Mouse (Mus musculus) hindbrain, embryonic 15.5 days (tissue): ENCODE measurements around the gene Parp9. TPM values are rescaled to one million over a fixed set of nuclear protein-coding genes. Genes with fewer than 3 reads are reported as not detected.
A peak's percentile ranks its signal among the peaks of the same experiment; 100 is the strongest.
"Not testable (repeated sequence)": the region's sequence is repeated elsewhere in the genome, so short reads cannot be mapped to it uniquely, and the experiment has no call there.

Source experiments
- ATAC-seq: fragments of 200-750 bp; cut with Nextera tagmentation; 2 replicates; pipeline ENCODE4 v1.8.0; 2017; ENCODE audit warnings: low read depth, moderate number of reproducible peaks, moderate TSS enrichment; ENCODE audit not compliant: low FRiP score
- H3K27ac ChIP-seq: fragments of 300-500 bp; sonication (generic); replicated peaks from 2 replicates; pipeline ENCODE4 v1.5.1; 2015; ENCODE audit warnings: mild to moderate bottlenecking, inconsistent platforms
- H3K27me3 ChIP-seq: fragments of 300-500 bp; sonication (generic); 2 replicates; pipeline ENCODE4 v1.6.1; 2015; ENCODE audit warnings: control low read depth, inconsistent platforms
- H3K36me3 ChIP-seq: fragments of 300-500 bp; sonication (generic); 2 replicates; pipeline ENCODE4 v1.6.1; 2015; ENCODE audit warnings: control low read depth, inconsistent platforms
- H3K4me1 ChIP-seq: fragments of 300-500 bp; sonication (generic); replicated peaks from 2 replicates; pipeline ENCODE4 v1.6.1; 2015; ENCODE audit warnings: control low read depth, inconsistent platforms
- H3K4me2 ChIP-seq: fragments of 300-500 bp; sonication (generic); 2 replicates; pipeline ENCODE4 v1.6.1; 2015; ENCODE audit warnings: moderate library complexity, mild to moderate bottlenecking, inconsistent platforms
- H3K4me3 ChIP-seq: fragments of 300-500 bp; sonication (generic); 2 replicates; pipeline ENCODE4 v1.5.1; 2015; ENCODE audit warnings: mild to moderate bottlenecking, inconsistent platforms
- H3K9ac ChIP-seq: fragments of 300-500 bp; sonication (generic); 2 replicates; pipeline ENCODE4 v1.6.1; 2015; ENCODE audit warnings: inconsistent platforms
- H3K9me3 ChIP-seq: fragments of 300-500 bp; sonication (generic); 2 replicates; pipeline ENCODE4 v1.6.1; 2016; ENCODE audit warnings: control low read depth, inconsistent platforms
- WGBS: fragments of 180-500 bp; shearing (Covaris S2); methylation state at CpG from one replicate; pipeline ENCODE4 v1.1.7; 2015; 5-methylcytosine and 5-hydroxymethylcytosine counted together
- polyA plus RNA-seq: library from polyadenylated mRNA; unstranded; fragments of >200 nt; fragmentation: Nextera tagmentation; extraction: Ambion mirVana; gene quantifications from 2 replicates; pipeline ENCODE4 v1.2.1, GENCODE M21; 2015

Parp9 gene
- 1.8 and 2.8 TPM in 2 replicates for polyA plus RNA-seq

- H3K4me3 ChIP-seq = peak within 1 kb of the TSS; percentile 49
- no peak within 1 kb of the TSS for H3K27ac ChIP-seq
- peak within 1 kb of the TSS; percentile 89 for H3K4me2 ChIP-seq
- ATAC-seq = peak; percentile 48; the same call in 1 of the 2 replicates
- WGBS = 2% methylated on average over 52 of the region's 52 CpGs
- no peaks in the 10 kb centered on the region for H3K36me3 ChIP-seq
- H3K9me3 ChIP-seq = no peaks in the 10 kb centered on the region
- peaks cover 12% of the 10 kb centered on the region for H3K4me1 ChIP-seq
- peak within 1 kb of the TSS; percentile 47 for H3K9ac ChIP-seq
- peaks cover 11% of the 10 kb centered on the region; the same call in 1 of the 2 replicates for H3K27me3 ChIP-seq
Measured at GRCm38 (mm10) chr16:35938211-35939151, at the start of gene Parp9, which contains the start of gene Dtx3l. Parp9 (plus strand) TSS chr16:35938470. Dtx3l (minus strand) TSS chr16:35939151.

DNA sequence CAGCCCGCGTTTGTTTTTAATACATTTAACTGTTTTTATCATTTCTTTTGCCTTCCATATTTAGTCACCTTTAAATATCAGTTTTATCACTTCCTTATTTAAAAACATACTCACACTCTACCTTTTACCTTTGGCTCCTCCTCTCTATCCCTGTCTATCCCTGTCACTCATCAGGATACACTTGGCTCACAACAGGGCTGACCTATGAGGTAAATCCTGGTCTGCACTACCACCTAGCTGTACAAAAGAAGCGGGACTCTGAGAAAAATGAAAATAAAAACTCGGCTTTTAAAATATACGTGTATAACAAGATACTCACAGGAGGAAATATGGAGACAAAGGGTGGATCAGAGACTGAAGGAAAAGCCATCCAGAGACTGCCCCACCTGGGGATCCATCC lies 49.4 kb upstream of the Parp9 start:
- Histone ChIP-seq H3K4me3 (no peak overlapping the region), H3K27ac (no peak overlapping the region), H3K9ac (no peak overlapping the region), H3K36me3 (no peaks in the 10 kb centered on the region), H3K4me1 (no peaks in the 10 kb centered on the region), H3K4me2 (no peak overlapping the region), H3K9me3 (no peaks in the 10 kb centered on the region), H3K27me3 (no peaks in the 10 kb centered on the region)
- ATAC-seq = no peak
- WGBS = 94% methylated on average over 5 of the region's 5 CpGs

GRCm38 (mm10) chr16:35890645-35891044 lies 47.6 kb upstream of the Parp9 start:
- WGBS = 66% methylated on average over 3 of the region's 3 CpGs
- H3K9ac ChIP-seq = no peak overlapping the region
- H3K4me2 ChIP-seq = no peak overlapping the region
- no peak overlapping the region for H3K4me3 ChIP-seq
- no peaks in the 10 kb centered on the region for H3K36me3 ChIP-seq
- ATAC-seq = no peak
- no peaks in the 10 kb centered on the region for H3K27me3 ChIP-seq
- H3K27ac ChIP-seq = no peak overlapping the region
- no peaks in the 10 kb centered on the region for H3K4me1 ChIP-seq
- H3K9me3 ChIP-seq = no peaks in the 10 kb centered on the region

- H3K27ac ChIP-seq, ATAC-seq, H3K36me3 ChIP-seq, H3K27me3 ChIP-seq, H3K9ac ChIP-seq, H3K9me3 ChIP-seq, H3K4me2 ChIP-seq, H3K4me1 ChIP-seq, H3K4me3 ChIP-seq: not testable (repeated sequence)
- WGBS = 75% methylated on average over 5 of the region's 5 CpGs
Measured at GRCm38 (mm10) chr16:35891603-35892002, 46.7 kb upstream of the Parp9 start.

- no peaks in the 10 kb centered on the region for H3K36me3 ChIP-seq
- no peaks in the 10 kb centered on the region for H3K4me1 ChIP-seq
- no peak overlapping the region for H3K4me2 ChIP-seq
- no peak for ATAC-seq
- no peak overlapping the region for H3K9ac ChIP-seq
- H3K4me3 ChIP-seq = no peak overlapping the region
- no peaks in the 10 kb centered on the region for H3K27me3 ChIP-seq
- WGBS = 48% methylated on average over 6 of the region's 6 CpGs
- no peak overlapping the region for H3K27ac ChIP-seq
- H3K9me3 ChIP-seq = peaks cover 9% of the 10 kb centered on the region; the same call in 1 of the 2 replicates
Measured at GRCm38 (mm10) chr16:35894997-35895396, 43.3 kb upstream of the Parp9 start.

DNA sequence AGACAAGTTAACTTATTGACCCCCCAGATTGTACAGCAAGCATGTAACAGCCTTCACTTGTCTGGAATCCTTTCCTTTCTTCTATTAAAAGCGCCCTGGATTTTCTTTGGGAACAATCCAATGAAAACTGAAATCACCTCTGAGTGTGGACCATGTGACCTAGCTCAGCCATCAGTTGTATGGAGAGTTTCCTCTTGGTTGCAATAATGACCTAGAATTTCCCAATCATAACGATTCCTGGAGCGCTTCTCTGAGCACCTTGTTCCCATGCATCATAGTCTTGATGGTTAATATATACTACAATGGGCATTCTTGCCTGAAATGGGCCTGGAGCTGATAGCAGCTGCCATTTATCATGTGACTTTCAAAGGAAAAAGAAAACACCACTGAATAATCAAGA lies 37.7 kb upstream of the Parp9 start:
- 87% methylated on average over 3 of the region's 3 CpGs for WGBS

DNA sequence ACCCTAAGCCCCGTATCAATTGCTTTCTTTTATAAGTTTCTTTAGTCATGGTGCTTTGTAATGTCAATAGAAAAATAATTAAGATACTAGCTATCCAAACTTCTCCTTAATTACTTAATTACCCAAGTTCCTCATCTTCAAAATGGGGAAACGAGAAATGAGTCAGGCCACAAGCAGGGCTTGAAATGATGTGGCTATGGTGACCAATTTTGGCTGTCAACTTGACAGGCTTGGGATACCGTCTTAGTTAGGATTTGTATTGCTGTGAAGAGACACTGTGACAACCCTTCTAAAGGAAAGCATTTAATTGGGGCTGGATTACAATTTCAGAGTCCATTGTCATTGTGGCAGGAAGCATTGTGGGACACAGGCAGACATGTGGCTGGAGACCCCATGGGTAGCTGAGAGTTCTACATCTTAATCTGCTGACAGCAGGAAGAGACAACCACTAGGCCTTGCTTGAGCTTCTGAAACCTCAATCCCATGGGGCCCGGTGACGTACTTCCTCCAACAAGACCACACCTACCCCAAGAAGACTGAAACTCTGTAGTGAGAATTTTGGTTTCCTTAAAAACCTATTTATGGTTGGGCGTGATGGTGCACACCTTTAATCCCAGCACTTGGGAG lies 35.1 kb upstream of the Parp9 start:
- Histone ChIP-seq H3K27ac (no peak overlapping the region), H3K27me3 (no peaks in the 10 kb centered on the region), H3K9ac (no peak overlapping the region), H3K36me3 (no peaks in the 10 kb centered on the region), H3K4me3 (no peak overlapping the region), H3K9me3 (no peaks in the 10 kb centered on the region), H3K4me2 (no peak overlapping the region), H3K4me1 (no peaks in the 10 kb centered on the region)
- WGBS = 84% methylated on average over 6 of the region's 6 CpGs
- ATAC-seq = no peak

More for the DNA sequence above, 37.7 kb upstream of the Parp9 start:
- no peak for ATAC-seq
- H3K9me3 ChIP-seq = peaks cover 9% of the 10 kb centered on the region; the same call in 1 of the 2 replicates
- H3K36me3 ChIP-seq = no peaks in the 10 kb centered on the region
- no peak overlapping the region for H3K27ac ChIP-seq
- H3K4me1 ChIP-seq = no peaks in the 10 kb centered on the region
- H3K9ac ChIP-seq = no peak overlapping the region
- H3K4me2 ChIP-seq = no peak overlapping the region
- H3K27me3 ChIP-seq = no peaks in the 10 kb centered on the region
- H3K4me3 ChIP-seq = no peak overlapping the region

GRCm38 (mm10) chr16:35904121-35904736 lies 34.0 kb upstream of the Parp9 start:
- no peak overlapping the region for H3K4me2 ChIP-seq
- H3K9ac ChIP-seq = no peak overlapping the region
- no peaks in the 10 kb centered on the region for H3K36me3 ChIP-seq
- 73% methylated on average over 4 of the region's 4 CpGs for WGBS
- H3K4me3 ChIP-seq = no peak overlapping the region
- no peak for ATAC-seq
- H3K9me3 ChIP-seq = no peaks in the 10 kb centered on the region
- no peaks in the 10 kb centered on the region for H3K27me3 ChIP-seq
- no peak overlapping the region for H3K27ac ChIP-seq
- no peaks in the 10 kb centered on the region for H3K4me1 ChIP-seq

DNA sequence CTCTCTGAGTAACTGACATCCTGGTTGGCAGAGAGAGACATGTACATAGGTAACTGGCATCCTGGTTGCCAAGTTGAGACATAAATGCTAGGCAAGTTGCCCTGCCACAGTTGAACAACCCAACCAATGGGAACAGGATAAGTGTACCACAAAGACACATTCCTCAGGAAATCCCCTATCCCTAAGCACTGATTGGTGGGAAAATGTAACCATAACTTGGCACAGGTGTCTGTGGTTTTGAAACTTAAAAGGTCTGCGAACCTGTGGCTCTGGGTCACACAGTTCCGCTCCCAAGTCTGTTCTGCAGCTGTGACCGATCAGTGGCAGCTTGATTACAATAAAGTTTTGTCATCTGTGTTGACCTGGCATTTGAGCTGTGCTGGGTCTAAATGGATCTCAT lies 32.9 kb upstream of the Parp9 start:
- H3K4me1 ChIP-seq = no peaks in the 10 kb centered on the region
- no peak overlapping the region for H3K9ac ChIP-seq
- no peak overlapping the region for H3K4me3 ChIP-seq
- no peaks in the 10 kb centered on the region for H3K36me3 ChIP-seq
- H3K9me3 ChIP-seq = no peaks in the 10 kb centered on the region
- ATAC-seq = no peak
- WGBS = 93% methylated on average over 3 of the region's 3 CpGs
- no peaks in the 10 kb centered on the region for H3K27me3 ChIP-seq
- H3K4me2 ChIP-seq = no peak overlapping the region
- no peak overlapping the region for H3K27ac ChIP-seq

DNA sequence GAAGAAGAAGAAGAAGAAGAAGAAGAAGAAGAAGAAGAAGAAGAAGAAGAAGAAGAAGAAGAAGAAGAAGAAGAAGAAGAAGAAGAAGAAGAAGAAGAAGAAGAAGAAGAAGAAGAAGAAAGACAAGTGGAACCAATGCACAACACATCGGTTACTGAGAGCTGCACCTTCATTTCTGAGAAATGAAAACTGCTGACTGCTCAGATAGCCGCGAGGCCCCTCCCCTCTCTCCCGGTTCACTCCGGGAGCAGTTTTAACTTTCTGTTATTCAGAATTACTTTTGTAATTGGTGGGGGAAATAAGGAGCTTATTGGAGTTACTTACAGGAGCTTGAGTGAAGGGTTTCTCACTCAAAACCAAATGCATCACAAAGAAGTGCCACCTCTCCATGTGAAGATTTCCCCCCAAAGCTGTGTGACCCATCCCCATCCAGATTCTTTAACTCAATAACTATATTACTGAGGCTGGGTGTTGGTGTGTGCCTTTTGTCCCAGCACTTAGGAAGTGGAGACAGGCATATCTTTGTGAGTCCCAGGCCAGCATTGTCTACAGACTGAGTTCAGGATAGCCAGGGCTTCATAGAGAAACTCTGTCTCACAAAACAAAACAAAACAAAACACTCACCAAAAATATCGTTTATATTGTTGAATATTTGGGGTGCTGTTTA lies 32.3 kb upstream of the Parp9 start:
- no peak overlapping the region for H3K27ac ChIP-seq
- no peak overlapping the region for H3K4me3 ChIP-seq
- no peaks in the 10 kb centered on the region for H3K27me3 ChIP-seq
- no peak for ATAC-seq
- no peak overlapping the region for H3K4me2 ChIP-seq
- H3K9ac ChIP-seq = no peak overlapping the region
- WGBS = 81% methylated on average over 6 of the region's 6 CpGs
- no peaks in the 10 kb centered on the region for H3K36me3 ChIP-seq
- H3K9me3 ChIP-seq = no peaks in the 10 kb centered on the region
- H3K4me1 ChIP-seq = no peaks in the 10 kb centered on the region

- no peak overlapping the region for H3K4me2 ChIP-seq
- H3K36me3 ChIP-seq = no peaks in the 10 kb centered on the region
- no peaks in the 10 kb centered on the region for H3K9me3 ChIP-seq
- no peak overlapping the region for H3K9ac ChIP-seq
- H3K27me3 ChIP-seq = no peaks in the 10 kb centered on the region
- no peak overlapping the region for H3K27ac ChIP-seq
- no peak overlapping the region for H3K4me3 ChIP-seq
- no peak for ATAC-seq
- H3K4me1 ChIP-seq = no peaks in the 10 kb centered on the region
- 67% methylated on average over 7 of the region's 7 CpGs for WGBS
Measured at GRCm38 (mm10) chr16:35906887-35907286, 31.4 kb upstream of the Parp9 start.
